Comparison of ENCODE assay signal across 31 mouse cellular contexts in genomic region chr2:103448947-103449560, GRCm38 (mm10). TPM values are rescaled to one million over a fixed set of nuclear protein-coding genes. Genes with fewer than 3 reads are reported as not detected.
DNase-seq lines count a peak whose midpoint lies in the region; ATAC-seq lines count a peak whose summit lies in the region.
"Had no signal": no experiment of that assay in that cellular context is flagged by ENCODE, and none has a peak within 500 bp of the region (broad histone marks: within the 10 kb centered on the region; RNA-seq: fewer than 3 reads in every experiment).

No protein-coding gene starts in this region.

- H3K4me1 ChIP-seq in heart, embryonic 11.5 days (ENCODE audit: control insufficient read depth, insufficient read depth, low read length), result 0 out of 2 replicates have a peak, but pooled peaks cover 2% of the 10 kb centered on the region
- H3K4me1 ChIP-seq in kidney, embryonic 14.5 days (ENCODE audit: control insufficient read depth, insufficient read depth, low read length), result no peaks in the 10 kb centered on the region; the same call in 1 of the 2 replicates
- H3K4me1 ChIP-seq in midbrain, embryonic 11.5 days (ENCODE audit: control insufficient read depth, insufficient read depth, low read length), result no peaks in the 10 kb centered on the region
- no peaks in the 10 kb centered on the region for H3K4me1 ChIP-seq in midbrain, embryonic 13.5 days (replicated peaks)
- H3K4me1 ChIP-seq: embryonic facial prominence, embryonic 15.5 days; forebrain, embryonic 12.5 days; liver, embryonic 15.5 days; stomach, embryonic 15.5 days had no signal

- H3K27me3 ChIP-seq in heart, embryonic 11.5 days (ENCODE audit: control insufficient read depth, insufficient read depth, low read length), result peaks cover 3% of the 10 kb centered on the region; the same call in 1 of the 2 replicates
- no peaks in the 10 kb centered on the region for H3K27me3 ChIP-seq in kidney, embryonic 14.5 days (ENCODE audit: control insufficient read depth, insufficient read depth, low read length)
- no peaks in the 10 kb centered on the region for H3K27me3 ChIP-seq in midbrain, embryonic 11.5 days (ENCODE audit: control insufficient read depth, insufficient read depth, low read length)
- H3K27me3 ChIP-seq in midbrain, embryonic 13.5 days, result no peaks in the 10 kb centered on the region
- H3K27me3 ChIP-seq: embryonic facial prominence, embryonic 15.5 days; forebrain, embryonic 12.5 days; hindbrain, embryonic 13.5 days; lung, embryonic 15.5 days; neural tube, embryonic 12.5 days; stomach, embryonic 15.5 days had no signal

- no peak overlapping the region for H3K4me3 ChIP-seq in heart, embryonic 11.5 days (ENCODE audit: low read depth, low read length)
- H3K4me3 ChIP-seq in kidney, embryonic 14.5 days (ENCODE audit: low read length), result no peak overlapping the region
- H3K4me3 ChIP-seq in midbrain, embryonic 11.5 days (ENCODE audit: low read depth, low read length), result no peak overlapping the region
- no peak overlapping the region for H3K4me3 ChIP-seq in midbrain, embryonic 13.5 days (replicated peaks)
- H3K4me3 ChIP-seq: embryonic facial prominence, embryonic 15.5 days; forebrain, embryonic 12.5 days; hindbrain, embryonic 13.5 days; liver, embryonic 15.5 days; lung, embryonic 15.5 days; midbrain, embryonic 10.5 days; myocyte; neural tube, embryonic 12.5 days; stomach, embryonic 15.5 days had no signal

- no peak overlapping the region for H3K27ac ChIP-seq in heart, embryonic 11.5 days (ENCODE audit: low read depth, low read length)
- H3K27ac ChIP-seq in kidney, embryonic 14.5 days (ENCODE audit: low read depth, low read length), result no peak overlapping the region
- no peak overlapping the region for H3K27ac ChIP-seq in midbrain, embryonic 11.5 days (ENCODE audit: low read depth, low read length)
- no peak overlapping the region for H3K27ac ChIP-seq in midbrain, embryonic 13.5 days
- H3K27ac ChIP-seq: embryonic facial prominence, embryonic 15.5 days; forebrain, embryonic 12.5 days; hindbrain, embryonic 13.5 days; liver, embryonic 15.5 days; lung, embryonic 15.5 days; midbrain, embryonic 10.5 days; neural tube, embryonic 12.5 days; stomach, embryonic 15.5 days had no signal

- H3K36me3 ChIP-seq in heart, embryonic 11.5 days (ENCODE audit: control insufficient read depth, insufficient read depth, low read length), result peaks cover 9% of the 10 kb centered on the region; the same call in 1 of the 2 replicates
- peaks cover 10% of the 10 kb centered on the region for H3K36me3 ChIP-seq in kidney, embryonic 14.5 days (ENCODE audit: control insufficient read depth, insufficient read depth, low read length)
- peaks cover 5% of the 10 kb centered on the region; the same call in 1 of the 2 replicates for H3K36me3 ChIP-seq in midbrain, embryonic 11.5 days (ENCODE audit: control insufficient read depth, insufficient read depth, low read length)
- H3K36me3 ChIP-seq in midbrain, embryonic 13.5 days, result peaks cover 12% of the 10 kb centered on the region

- H3K9me3 ChIP-seq in heart, embryonic 11.5 days (replicated peaks; ENCODE audit: control insufficient read depth, low read length), result no peaks in the 10 kb centered on the region
- no peaks in the 10 kb centered on the region for H3K9me3 ChIP-seq in kidney, embryonic 14.5 days (ENCODE audit: control insufficient read depth, low read length)
- no peaks in the 10 kb centered on the region for H3K9me3 ChIP-seq in midbrain, embryonic 11.5 days (ENCODE audit: control insufficient read depth, low read length)
- H3K9me3 ChIP-seq in midbrain, embryonic 13.5 days, result no peaks in the 10 kb centered on the region
- H3K9me3 ChIP-seq: embryonic facial prominence, embryonic 15.5 days; forebrain, embryonic 12.5 days; hindbrain, embryonic 13.5 days; liver, embryonic 15.5 days; lung, embryonic 15.5 days; midbrain, embryonic 10.5 days; neural tube, embryonic 12.5 days; stomach, embryonic 15.5 days had no signal

- no peak overlapping the region for H3K9ac ChIP-seq in heart, embryonic 11.5 days (ENCODE audit: low read depth, low read length)
- H3K9ac ChIP-seq in kidney, embryonic 14.5 days (ENCODE audit: low read depth, low read length), result no peak overlapping the region
- no peak overlapping the region for H3K9ac ChIP-seq in midbrain, embryonic 11.5 days (ENCODE audit: low read length)
- H3K9ac ChIP-seq in midbrain, embryonic 13.5 days (replicated peaks), result no peak overlapping the region
- H3K9ac ChIP-seq: embryonic facial prominence, embryonic 15.5 days; forebrain, embryonic 12.5 days; forebrain, postnatal 0 days; hindbrain, embryonic 13.5 days; liver, embryonic 15.5 days; lung, embryonic 15.5 days; neural tube, embryonic 12.5 days; stomach, embryonic 15.5 days had no signal

- DNase-seq in heart, postnatal 14 days, result no peak
- no peak for DNase-seq in kidney, adult 11 months
- peak; percentile 60 for DNase-seq in midbrain, embryonic 11.5 days (ENCODE audit: low spot score, missing footprints)
- DNase-seq: adrenal gland, adult 2 months; adrenal gland, postnatal 36 days; cerebellum, adult 18-20 months; cerebellum, postnatal 10 days; forebrain, postnatal 0 days; heart, postnatal 4 days; kidney, adult 9 months; liver; right cerebral cortex, postnatal 14 days had no signal

- 0 out of 2 replicates have a peak overlapping the region, but pooled peaks have one; percentile 14 for H3K4me2 ChIP-seq in heart, embryonic 11.5 days
- peak overlapping the region; percentile 23 for H3K4me2 ChIP-seq in kidney, embryonic 14.5 days (replicated peaks; ENCODE audit: low read depth, low read length)
- H3K4me2 ChIP-seq in midbrain, embryonic 11.5 days, result no peak overlapping the region
- no peak overlapping the region for H3K4me2 ChIP-seq in midbrain, embryonic 13.5 days (replicated peaks)
- H3K4me2 ChIP-seq: embryonic facial prominence, embryonic 15.5 days; forebrain, embryonic 12.5 days; hindbrain, embryonic 13.5 days; liver, embryonic 15.5 days; lung, embryonic 15.5 days; neural tube, embryonic 12.5 days; stomach, embryonic 15.5 days had no signal

- no peak for ATAC-seq in heart, embryonic 11.5 days (replicated peaks; ENCODE audit: insufficient number of reproducible peaks, low FRiP score, low TSS enrichment)
- ATAC-seq in kidney, embryonic 14.5 days (ENCODE audit: low FRiP score, low TSS enrichment), result peak; percentile 69
- no peak for ATAC-seq in midbrain, embryonic 11.5 days (ENCODE audit: low FRiP score)
- ATAC-seq in midbrain, embryonic 13.5 days, result no peak
- no peak for ATAC-seq in CD4-positive, CD25-positive, alpha-beta regulatory T cell, adult 4 months
- ATAC-seq: forebrain, postnatal 0 days; intestine, embryonic 16.5 days had no signal

- intact Hi-C loops in heart, postnatal 14 days (cut with DNase I), result no loop called here

- whole genome bisulfite sequencing in heart, embryonic 11.5 days (ENCODE audit: insufficient replicate concordance), result 38% methylated on average over 14 of the region's 14 CpGs
- 19% methylated on average over 14 of the region's 14 CpGs for WGBS in kidney, embryonic 14.5 days
- 71% methylated on average over 14 of the region's 14 CpGs for WGBS in midbrain, embryonic 11.5 days
- 67% methylated on average over 14 of the region's 14 CpGs for WGBS in midbrain, embryonic 13.5 days

RNA-seq across cellular contexts. Expression of gene Cat, which starts 35.9 kb away (rescaled TPM):
- polyA plus RNA-seq in heart, embryonic 11.5 days (2014; fragmentation: Nextera tagmentation; extraction: Ambion mirVana), result 94.5 and 101 TPM in 2 replicates
- 100 to 1,000 TPM; 191 to 200 TPM for total RNA-seq in heart, postnatal 14 days (2021)
- 78.2 and 110 TPM in 2 replicates for polyA plus RNA-seq in kidney, embryonic 14.5 days (2014; fragmentation: Nextera tagmentation; extraction: Ambion mirVana)
- 149 and 157 TPM in 2 replicates for polyA plus RNA-seq in midbrain, embryonic 11.5 days (2014; fragmentation: Nextera tagmentation; extraction: Ambion mirVana)
- polyA plus RNA-seq in midbrain, embryonic 13.5 days (2015; fragmentation: Nextera tagmentation; extraction: Ambion mirVana), result 80.8 and 81.4 TPM in 2 replicates
- polyA plus RNA-seq in CD4-positive, CD25-positive, alpha-beta regulatory T cell, adult 4 months (2017; shearing (Covaris generic)), result 100 to 1,000 TPM in 1 of 2 experiments, 10 to 100 TPM in 1; 98.4 to 104 TPM

RNA-seq across cellular contexts. Expression of gene Elf5, which starts 37.6 kb away (rescaled TPM):
- not detected in 2 replicates for polyA plus RNA-seq in heart, embryonic 11.5 days (2014; fragmentation: Nextera tagmentation; extraction: Ambion mirVana)
- not detected for total RNA-seq in heart, postnatal 14 days (2021)
- 2.5 and 2.9 TPM in 2 replicates for polyA plus RNA-seq in kidney, embryonic 14.5 days (2014; fragmentation: Nextera tagmentation; extraction: Ambion mirVana)
- not detected in 2 replicates for polyA plus RNA-seq in midbrain, embryonic 11.5 days (2014; fragmentation: Nextera tagmentation; extraction: Ambion mirVana)
- not detected in 2 replicates for polyA plus RNA-seq in midbrain, embryonic 13.5 days (2015; fragmentation: Nextera tagmentation; extraction: Ambion mirVana)
- not detected for polyA plus RNA-seq in CD4-positive, CD25-positive, alpha-beta regulatory T cell, adult 4 months (2017; shearing (Covaris generic))
- total RNA-seq: adrenal gland, adult 2 months; adrenal gland, postnatal 36 days; forebrain, postnatal 0 days; gastrocnemius, postnatal 4 days; heart, adult 8-10 months; heart, postnatal 4 days; megakaryocyte progenitor cell, adult 5-6 weeks had no signal
- polyA plus RNA-seq: adrenal gland, adult 2 months; forebrain, postnatal 0 days; hindbrain, embryonic 13.5 days; midbrain, embryonic 10.5 days; midbrain, postnatal 0 days; myocyte; neural tube, embryonic 12.5 days; small intestine, adult 2 months had no signal

Comparison
In these comparisons a context has a peak if more than half of its experiments do, and no peak if none do; other contexts are left out.
1. H3K4me2 ChIP-seq: peak in heart, embryonic 11.5 days (single experiment) and kidney, embryonic 14.5 days (single experiment); none in midbrain, embryonic 11.5 days (single experiment) and midbrain, embryonic 13.5 days (single experiment).